Mouse (Mus musculus): ENCODE results near the gene Relb. TPM values are rescaled to one million over a fixed set of nuclear protein-coding genes. Genes with fewer than 3 reads are reported as not detected.

The Relb gene
- 1 to 10 TPM; 7.3 to 7.6 TPM for total RNA-seq (2021)

DNA sequence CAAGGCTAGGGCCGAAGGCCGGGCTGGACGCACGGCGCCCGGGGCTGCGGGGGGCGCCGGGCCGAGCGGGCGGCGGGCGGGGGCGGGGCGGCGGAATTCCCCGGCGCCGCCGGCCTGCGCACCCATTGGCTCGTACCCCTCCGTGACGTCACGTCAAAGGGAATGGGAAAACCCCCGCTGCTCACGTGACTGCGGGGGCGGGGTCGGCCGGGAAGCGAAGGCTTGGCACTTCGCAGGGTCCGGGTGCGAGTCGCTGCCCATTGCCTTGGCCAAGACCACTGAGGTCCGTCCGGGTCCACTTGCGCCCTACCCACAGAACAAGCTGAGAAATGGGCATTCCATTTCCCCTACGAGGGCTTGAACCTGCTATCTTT, at the start of gene Relb:
Relb (minus strand) TSS at position 78 of the 374 bp plus-strand sequence.
- peak; percentile 75 for DNase-seq (ENCODE audit: low spot score)
- intact Hi-C loops (cut with DNase I): no loop called here

DNA sequence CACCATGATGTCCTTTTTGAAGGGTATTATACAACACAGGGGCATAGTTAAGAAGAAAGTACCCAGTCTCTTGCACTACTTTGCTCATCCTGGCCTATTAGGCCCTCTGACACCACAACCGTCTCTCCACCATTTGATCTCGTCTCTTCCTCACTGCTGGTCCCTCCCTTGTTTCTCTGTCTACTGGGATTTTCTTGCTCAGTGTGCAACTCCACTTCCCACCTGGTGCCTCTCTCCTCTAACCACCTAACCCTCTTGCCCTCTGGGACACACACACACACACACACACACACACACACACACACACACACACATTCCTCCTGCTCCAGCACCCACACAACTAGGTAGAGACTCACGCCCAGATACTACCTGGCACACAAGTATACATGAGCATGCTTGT, 49.7 kb upstream of the Relb start:
- DNase-seq (ENCODE audit: low spot score): no peak
- intact Hi-C loops (cut with DNase I): no loop called here

DNA sequence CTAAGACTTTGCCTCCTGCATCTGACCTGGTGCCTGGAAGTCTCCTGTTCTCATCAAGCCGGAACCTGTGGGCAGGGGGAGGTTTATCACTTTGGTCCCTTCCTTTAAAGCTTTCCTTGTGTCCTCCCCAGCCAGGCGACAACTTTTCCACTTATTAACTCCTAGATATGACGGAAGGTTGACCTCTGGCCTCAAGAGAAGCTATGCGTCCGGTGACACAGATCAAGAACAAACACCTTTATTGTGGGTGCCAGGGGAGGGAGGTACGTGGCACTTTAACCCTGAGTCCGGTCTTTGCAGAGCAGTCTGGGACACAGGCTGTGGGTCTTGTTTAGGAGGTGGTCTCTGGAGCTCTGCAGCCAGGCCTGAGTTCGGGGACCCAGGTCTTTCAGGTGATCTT, 48.6 kb upstream of the Relb start, which contains the start of gene Apoc2:
Apoc2 (minus strand) TSS at position 70 of the 400 bp plus-strand sequence.
- intact Hi-C loops (cut with DNase I): no loop called here
- no peak for DNase-seq (ENCODE audit: low spot score)

DNA sequence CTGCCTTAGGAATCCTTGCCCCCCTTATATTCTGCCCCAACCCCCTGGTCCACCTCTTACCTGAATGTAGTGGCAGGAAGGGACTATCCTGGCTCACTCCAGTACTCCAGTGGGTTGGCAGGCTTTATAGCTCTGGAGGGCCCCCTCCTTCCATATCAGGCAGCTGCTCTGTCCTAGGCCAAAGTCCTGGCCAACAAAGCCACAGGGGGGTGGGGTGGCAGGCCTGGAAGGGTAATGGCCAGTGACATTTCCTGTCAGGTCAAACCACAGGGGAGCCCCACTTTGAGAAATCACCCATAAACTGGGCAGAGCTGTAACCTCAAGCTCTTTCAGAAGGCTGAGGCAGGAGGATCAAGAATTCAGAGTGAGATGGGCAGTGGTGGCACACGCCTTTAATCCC, 47.4 kb upstream of the Relb start:
- intact Hi-C loops (cut with DNase I): no loop called here
- no peak for DNase-seq (ENCODE audit: low spot score)

DNA sequence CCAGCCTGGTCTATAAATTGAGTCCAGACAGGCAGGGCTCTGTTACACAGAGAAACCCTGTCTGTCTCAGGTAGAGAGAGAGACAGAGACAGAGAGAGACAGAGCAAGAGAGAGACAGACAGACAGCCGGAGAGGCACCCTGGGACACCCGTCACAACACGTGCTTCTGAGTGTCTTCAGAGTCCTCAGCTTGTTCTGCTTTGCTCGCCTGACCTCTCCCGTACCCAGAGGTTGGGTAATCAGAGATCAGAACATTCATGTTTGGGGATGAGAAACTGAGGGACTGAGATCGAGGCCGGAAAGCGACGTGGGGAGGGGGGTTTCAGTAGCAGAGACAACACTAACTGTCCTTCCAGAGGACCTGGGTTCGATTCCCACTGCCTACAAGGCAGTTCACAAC, 46.6 kb upstream of the Relb start:
- no peak for DNase-seq (ENCODE audit: low spot score)
- intact Hi-C loops (cut with DNase I): no loop called here

GRCm38 (mm10) chr7:19673083-19673699, 44.0 kb upstream of the Relb start:
- DNase-seq (ENCODE audit: low spot score): no peak
- intact Hi-C loops (cut with DNase I): no loop called here

GRCm38 (mm10) chr7:19671511-19671910, 42.3 kb upstream of the Relb start:
- no peak for DNase-seq (ENCODE audit: low spot score)

GRCm38 (mm10) chr7:19668947-19669721, 39.9 kb upstream of the Relb start:
- DNase-seq (ENCODE audit: low spot score): peak; percentile 79
- intact Hi-C loops (cut with DNase I): loop anchor here (2.0 kb wide), 1 partner anchor 44 kb away; no protein-coding TSS in a partner anchor

More at GRCm38 (mm10) chr7:19671511-19671910, 42.3 kb upstream of the Relb start:
- intact Hi-C loops (cut with DNase I): no loop called here

DNA sequence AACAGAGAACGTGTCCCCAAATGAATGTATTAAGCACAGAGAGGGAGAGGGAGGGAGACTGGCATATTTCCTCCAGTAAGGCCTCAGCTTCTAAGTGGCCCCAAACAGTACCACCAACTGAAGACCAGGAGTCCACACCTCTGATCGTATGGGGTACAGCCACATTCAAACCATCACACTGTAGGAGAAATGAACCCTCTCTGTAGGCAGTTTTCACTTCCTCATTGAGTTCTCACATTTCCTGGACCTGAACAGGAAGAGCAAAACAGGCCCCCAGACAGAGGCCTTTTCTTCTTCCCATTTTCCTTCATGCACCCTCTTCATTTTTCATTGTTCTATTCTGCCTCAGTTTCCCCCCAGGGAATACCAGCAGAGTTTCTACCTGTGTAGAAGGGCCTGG, 38.2 kb upstream of the Relb start:
- DNase-seq (ENCODE audit: low spot score): no peak
- intact Hi-C loops (cut with DNase I): loop anchor here (2.0 kb wide), 1 partner anchor 125 kb away; no protein-coding TSS in a partner anchor

DNA sequence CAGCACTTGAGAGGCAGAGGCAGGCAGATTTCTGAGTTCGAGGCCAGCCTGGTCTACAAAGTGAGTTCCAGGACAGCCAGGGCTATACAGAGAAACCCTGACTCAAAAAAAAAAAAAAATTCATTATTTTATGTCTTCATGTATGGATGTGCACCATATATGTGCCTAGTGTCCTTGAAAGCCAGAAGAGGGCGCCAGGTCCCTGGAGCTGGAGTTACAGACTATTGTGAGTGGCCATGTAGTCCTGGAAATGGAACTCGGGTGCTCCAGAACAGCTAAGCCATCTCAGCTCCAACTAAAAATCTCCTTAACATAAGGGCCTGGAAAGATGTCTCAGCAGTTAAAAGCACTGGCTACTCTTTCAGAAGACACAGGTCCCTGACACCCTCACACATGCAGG, 37.5 kb upstream of the Relb start:
- no peak for DNase-seq (ENCODE audit: low spot score)

DNA sequence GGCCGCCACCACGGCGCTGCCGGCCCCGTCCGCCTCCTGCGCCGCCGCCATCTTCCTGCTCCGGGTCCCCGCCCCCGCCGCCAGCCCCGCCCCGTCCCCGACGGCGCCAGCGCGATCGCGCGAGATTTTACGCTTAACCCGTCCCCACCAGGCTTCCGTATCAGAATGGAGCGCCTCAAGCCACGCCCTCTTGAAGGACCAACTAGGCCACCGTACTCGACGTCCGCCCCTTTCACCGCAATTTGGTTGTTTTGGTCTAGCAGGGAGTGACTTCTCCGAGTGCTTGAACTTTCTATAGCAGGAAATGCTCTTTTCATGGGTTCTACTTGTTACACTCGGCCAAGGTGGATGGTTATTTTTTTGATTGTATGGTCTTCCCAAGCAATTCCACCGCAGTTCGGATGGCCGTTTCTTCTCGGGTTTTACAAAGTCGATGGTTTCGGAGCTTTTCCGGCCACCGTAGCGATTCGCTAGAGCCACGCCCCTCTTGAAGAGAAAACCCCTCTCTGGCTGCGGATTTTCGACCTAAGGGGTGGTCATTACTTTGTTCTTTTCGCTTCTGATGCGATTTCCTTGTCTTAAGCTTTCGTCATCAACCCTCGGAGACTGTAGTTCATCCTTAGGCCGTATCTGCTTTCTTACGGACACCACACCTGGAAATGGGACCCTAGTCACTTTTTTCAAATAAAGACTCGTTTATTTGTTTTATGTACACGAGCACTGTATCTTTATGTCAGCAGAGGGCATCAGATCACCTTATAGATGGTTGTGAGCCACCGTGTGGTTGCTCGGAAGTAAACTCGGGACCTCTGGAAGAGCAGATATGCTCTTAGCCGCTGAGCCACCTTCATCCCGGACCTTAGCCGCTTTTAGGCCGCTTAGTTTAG, 36.0 kb upstream of the Relb start, which contains the start of gene Clptm1:
Clptm1 (minus strand) TSS at position 79 of the 887 bp plus-strand sequence.
- DNase-seq (ENCODE audit: low spot score): peak; percentile 91

More for the DNA sequence above, 37.5 kb upstream of the Relb start:
- intact Hi-C loops (cut with DNase I): loop anchor here (2.0 kb wide), 1 partner anchor 126 kb away; no protein-coding TSS in a partner anchor

GRCm38 (mm10) chr7:19664455-19664954, 35.3 kb upstream of the Relb start:
- no peak for DNase-seq (ENCODE audit: low spot score)
- intact Hi-C loops (cut with DNase I): no loop called here

More for the DNA sequence above, 36.0 kb upstream of the Relb start, which contains the start of gene Clptm1:
- intact Hi-C loops (cut with DNase I): no loop called here

DNA sequence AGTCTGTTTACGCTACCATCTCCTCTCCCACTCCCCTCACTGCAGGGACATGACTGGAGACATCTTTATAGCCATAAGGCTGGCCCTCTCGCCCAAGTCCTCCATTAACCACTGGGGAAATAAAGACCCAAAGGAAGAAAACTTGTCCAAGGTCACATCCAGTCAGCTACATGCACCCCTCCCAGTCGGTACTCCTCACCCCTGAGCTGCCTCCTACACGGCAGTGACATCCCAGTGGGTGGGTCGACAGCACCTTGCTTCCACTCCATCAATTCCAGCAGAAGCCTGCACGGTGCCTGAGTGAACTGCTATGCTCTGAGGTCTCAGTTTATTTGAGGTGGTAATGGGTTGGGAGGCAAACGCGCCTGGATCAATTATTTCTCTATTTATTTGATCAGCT, 34.7 kb upstream of the Relb start:
- intact Hi-C loops (cut with DNase I): no loop called here
- DNase-seq (ENCODE audit: low spot score): no peak

- intact Hi-C loops (cut with DNase I): no loop called here
- no peak for DNase-seq (ENCODE audit: low spot score)
Observed at GRCm38 (mm10) chr7:19652614-19653013, 23.4 kb upstream of the Relb start.

- intact Hi-C loops (cut with DNase I): no loop called here
- no peak for DNase-seq (ENCODE audit: low spot score)
Observed at GRCm38 (mm10) chr7:19651063-19651786, 22.0 kb upstream of the Relb start.

GRCm38 (mm10) chr7:19641223-19641622, 12.0 kb upstream of the Relb start:
- DNase-seq (ENCODE audit: low spot score): no peak
- intact Hi-C loops (cut with DNase I): no loop called here

DNA sequence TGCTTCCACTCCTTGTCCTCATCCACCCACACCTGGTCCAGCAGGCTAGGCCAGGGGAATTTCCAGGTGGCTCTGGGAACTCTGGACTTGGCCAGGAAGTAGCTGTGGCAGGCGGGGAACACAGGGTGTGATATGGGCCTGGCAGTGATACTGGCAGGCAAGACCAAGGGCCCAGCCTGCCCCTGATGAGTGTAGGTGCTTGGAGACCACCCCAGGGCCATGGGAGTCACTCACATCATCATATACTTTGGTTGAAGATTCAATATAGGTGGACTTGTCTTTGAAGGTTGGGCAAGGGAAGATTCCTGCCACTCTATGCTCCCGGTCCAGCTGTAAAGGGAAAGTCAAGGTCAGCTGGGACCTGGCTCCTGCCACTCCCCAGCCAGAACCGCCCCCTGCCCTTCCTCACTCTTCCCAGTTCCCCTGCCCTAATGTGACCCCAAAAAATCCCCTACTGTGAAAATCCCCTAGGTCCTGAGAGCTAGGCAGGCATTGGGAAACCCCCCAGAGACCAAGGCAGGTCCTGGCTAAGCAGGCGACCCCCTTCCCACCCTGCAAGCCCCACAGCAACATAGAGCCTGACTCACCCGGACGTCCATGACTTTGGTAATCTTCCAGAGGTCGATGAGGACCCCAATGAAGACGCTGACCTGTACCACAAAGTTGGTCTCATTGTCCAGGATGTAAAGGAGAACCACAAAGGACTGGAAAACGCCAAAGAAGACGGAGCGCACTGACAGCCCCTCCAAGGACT, 6.0 kb upstream of the Relb start:
- no peak for DNase-seq (ENCODE audit: low spot score)
- intact Hi-C loops (cut with DNase I): no loop called here

GRCm38 (mm10) chr7:19634591-19634990, 5.4 kb upstream of the Relb start:
- DNase-seq (ENCODE audit: low spot score): no peak
- intact Hi-C loops (cut with DNase I): no loop called here

DNA sequence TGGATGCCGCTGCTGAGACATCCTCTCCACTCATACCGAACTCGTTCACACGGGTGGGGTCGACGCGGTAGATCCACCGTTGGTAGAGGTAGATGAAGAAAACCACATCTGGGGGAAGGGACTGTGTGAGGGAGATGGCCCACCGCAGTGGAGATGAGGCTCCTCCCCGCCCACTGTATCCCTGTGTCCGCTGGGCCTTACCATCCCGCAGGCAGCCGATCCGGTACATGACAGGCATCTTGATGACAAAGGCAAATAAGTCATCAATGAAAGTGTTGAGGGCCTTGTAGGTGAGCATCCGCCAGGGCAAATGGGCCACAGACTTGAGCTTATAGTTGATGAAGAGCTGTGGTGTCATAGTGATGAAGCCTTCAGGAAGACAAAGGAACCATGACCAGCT, 4.6 kb upstream of the Relb start:
- no peak for DNase-seq (ENCODE audit: low spot score)
- intact Hi-C loops (cut with DNase I): no loop called here

Data from heart, postnatal 25 days (tissue).